ENCODE assay signal across 8 mouse cellular contexts in genomic region chr2:127336885-127337284, GRCm38 (mm10). TPM values are rescaled to one million over a fixed set of nuclear protein-coding genes. Genes with fewer than 3 reads are reported as not detected.
DNase-seq lines count a peak whose midpoint lies in the region; ATAC-seq and TF ChIP-seq lines count a peak whose summit lies in the region.

No protein-coding gene starts in this region.

- H3K4me3 ChIP-seq in heart, embryonic 16.5 days (ENCODE audit: low read length) = peak overlapping the region; percentile 61
- H3K4me3 ChIP-seq in ES-E14 (ENCODE audit: insufficient read depth in 1 of 2, low read depth in 1 of 2, low read length in 2 of 2, poor library complexity in 1 of 2, severe bottlenecking in 1 of 2) = peak overlapping the region; percentile 72 to 77
- peak overlapping the region; percentile 61 for H3K4me3 ChIP-seq in hindbrain, embryonic 10.5 days
- peak overlapping the region; percentile 47; the same call in 1 of the 2 replicates for H3K4me3 ChIP-seq in midbrain, embryonic 11.5 days (ENCODE audit: low read depth, low read length)

- peak overlapping the region; percentile 72 for H3K9ac ChIP-seq in heart, embryonic 16.5 days (ENCODE audit: low read length)
- no peak overlapping the region for H3K9ac ChIP-seq in ES-E14 (ENCODE audit: insufficient read depth, low read depth, low read length, poor library complexity, severe bottlenecking)
- H3K9ac ChIP-seq in midbrain, embryonic 11.5 days (ENCODE audit: low read length) = no peak overlapping the region

- no peaks in the 10 kb centered on the region for H3K36me3 ChIP-seq in heart, embryonic 16.5 days (ENCODE audit: control insufficient read depth, insufficient read depth)
- H3K36me3 ChIP-seq in ES-E14 (ENCODE audit: control insufficient read depth, insufficient read depth, low read length, poor library complexity, severe bottlenecking) = no peaks in the 10 kb centered on the region
- H3K36me3 ChIP-seq in hindbrain, embryonic 10.5 days = no peaks in the 10 kb centered on the region
- no peaks in the 10 kb centered on the region for H3K36me3 ChIP-seq in midbrain, embryonic 11.5 days (ENCODE audit: control insufficient read depth, insufficient read depth, low read length)

- H3K27ac ChIP-seq in heart, embryonic 16.5 days (ENCODE audit: low read length) = peak overlapping the region; percentile 67
- H3K27ac ChIP-seq in ES-E14 (ENCODE audit: insufficient read depth, low read depth, low read length, poor library complexity, severe bottlenecking) = no peak overlapping the region
- peak overlapping the region; percentile 80; the same call in 1 of the 2 replicates for H3K27ac ChIP-seq in hindbrain, embryonic 10.5 days
- no peak overlapping the region for H3K27ac ChIP-seq in midbrain, embryonic 11.5 days (ENCODE audit: low read depth, low read length)

- H3K9me3 ChIP-seq in heart, embryonic 16.5 days (replicated peaks; ENCODE audit: control insufficient read depth, low read length) = no peaks in the 10 kb centered on the region
- no peaks in the 10 kb centered on the region for H3K9me3 ChIP-seq in ES-E14 (ENCODE audit: control insufficient read depth, insufficient read depth, low read depth, low read length)
- H3K9me3 ChIP-seq in hindbrain, embryonic 10.5 days = no peaks in the 10 kb centered on the region
- no peaks in the 10 kb centered on the region for H3K9me3 ChIP-seq in midbrain, embryonic 11.5 days (ENCODE audit: control insufficient read depth, low read length)

- in situ Hi-C loops in ES-E14 (cut with MboI; ENCODE audit: low sequenced_read_pairs in 2 of 2, unreplicated experiment in 2 of 2) = no loop called here

- no peak for ATAC-seq in heart, embryonic 16.5 days (replicated peaks; ENCODE audit: extremely low read depth, insufficient read depth, low FRiP score)
- no peak for ATAC-seq in midbrain, embryonic 11.5 days (ENCODE audit: low FRiP score)

- 36% methylated on average over 5 of the region's 5 CpGs for WGBS in heart, embryonic 16.5 days
- 46% methylated on average over 5 of the region's 5 CpGs for WGBS in hindbrain, embryonic 10.5 days
- WGBS in midbrain, embryonic 11.5 days = 52% methylated on average over 5 of the region's 5 CpGs

- H3K27me3 ChIP-seq in heart, embryonic 16.5 days (ENCODE audit: control insufficient read depth, insufficient read depth, low read length) = peaks cover 16% of the 10 kb centered on the region
- peaks cover 50% of the 10 kb centered on the region for H3K27me3 ChIP-seq in hindbrain, embryonic 10.5 days (ENCODE audit: insufficient read depth, poor library complexity, severe bottlenecking)
- H3K27me3 ChIP-seq in midbrain, embryonic 11.5 days (ENCODE audit: control insufficient read depth, insufficient read depth, low read length) = peaks cover 24% of the 10 kb centered on the region

- DNase-seq in heart, postnatal 4 days = no peak
- no peak for DNase-seq in ES-E14 (ENCODE audit: low read depth, low spot score)
- no peak for DNase-seq in hindbrain, embryonic 10.5 days (ENCODE audit: low spot score)
- DNase-seq in midbrain, embryonic 11.5 days (ENCODE audit: low spot score, missing footprints) = no peak
- DNase-seq in natural killer cell, adult 2 months (ENCODE audit: low spot score in 2 of 2) = no peak
- DNase-seq in adrenal gland, postnatal 4 days (ENCODE audit: low spot score in 2 of 2) = no peak
- no peak for DNase-seq in urinary bladder, adult 2 months (ENCODE audit: low spot score)

- peak overlapping the region; percentile 91 for H3K4me2 ChIP-seq in heart, embryonic 16.5 days (ENCODE audit: low read depth, low read length)
- H3K4me2 ChIP-seq in midbrain, embryonic 11.5 days = peak overlapping the region; percentile 78; the same call in 1 of the 2 replicates

- H3K4me1 ChIP-seq in heart, embryonic 16.5 days (ENCODE audit: control insufficient read depth, insufficient read depth, low read length) = peaks cover 8% of the 10 kb centered on the region
- 0 out of 4 replicates have a peak, but pooled peaks cover 0 to 2% of the 10 kb centered on the region in 2 experiments for H3K4me1 ChIP-seq in ES-E14 (ENCODE audit: control insufficient read depth in 2 of 2, insufficient read depth in 2 of 2, low read length in 2 of 2, poor library complexity in 1 of 2)
- peaks cover 21% of the 10 kb centered on the region for H3K4me1 ChIP-seq in hindbrain, embryonic 10.5 days (replicated peaks)
- peaks cover 5% of the 10 kb centered on the region for H3K4me1 ChIP-seq in midbrain, embryonic 11.5 days (ENCODE audit: control insufficient read depth, insufficient read depth, low read length)

TF ChIP-seq in ES-E14, 5 proteins besides CTCF, POLR2A, EP300 and RAD21:
- TF ChIP-seq HCFC1 (IDR thresholded peaks at IDR 0.05; ENCODE audit: borderline replicate concordance, insufficient read depth, low read length) = no peak
- no peak for TF ChIP-seq ZNF384 (IDR thresholded peaks at IDR 0.05; ENCODE audit: low read depth, low read length)
- TF ChIP-seq CHD2 (IDR thresholded peaks at IDR 0.05; ENCODE audit: low read depth, low read length) = no peak
- TF ChIP-seq ZC3H11A (IDR thresholded peaks at IDR 0.05; ENCODE audit: borderline replicate concordance, low read depth, low read length) = no peak
- no peak for TF ChIP-seq MAFK (IDR thresholded peaks at IDR 0.05; ENCODE audit: insufficient read depth, low read depth, low read length)

RNA-seq across cellular contexts. Expression of gene Dusp2, which starts 0.9 kb away (rescaled TPM):
- polyA plus RNA-seq in heart, embryonic 16.5 days (2015; fragmentation: Nextera tagmentation; extraction: Ambion mirVana) = 10.4 and 18.1 TPM in 2 replicates
- total RNA-seq in heart, postnatal 4 days (2021) = 1 to 10 TPM; 3.3 to 3.7 TPM
- total RNA-seq in ES-E14 (2012; rRNA removed) = 1.1 and 1.8 TPM in 2 replicates
- polyA plus RNA-seq in hindbrain, embryonic 10.5 days (2016; fragmentation: Nextera tagmentation; extraction: Ambion mirVana) = 5.2 and 5.7 TPM in 2 replicates
- 3.4 and 4.4 TPM in 2 replicates for polyA plus RNA-seq in midbrain, embryonic 11.5 days (2014; fragmentation: Nextera tagmentation; extraction: Ambion mirVana)
- 1 to 10 TPM; 2.5 to 2.7 TPM for total RNA-seq in adrenal gland, postnatal 4 days (2021)
- 2.9 and 3.0 TPM in 2 replicates for polyA plus RNA-seq in urinary bladder, adult 2 months (2012; rRNA removed)

RNA-seq across cellular contexts. Expression of gene Astl, which starts 1.6 kb away (rescaled TPM):
- polyA plus RNA-seq in heart, embryonic 16.5 days (2015; fragmentation: Nextera tagmentation; extraction: Ambion mirVana) = not detected in 2 replicates
- total RNA-seq in heart, postnatal 4 days (2021) = not detected
- not detected in 2 replicates for total RNA-seq in ES-E14 (2012; rRNA removed)
- not detected in 2 replicates for polyA plus RNA-seq in hindbrain, embryonic 10.5 days (2016; fragmentation: Nextera tagmentation; extraction: Ambion mirVana)
- polyA plus RNA-seq in midbrain, embryonic 11.5 days (2014; fragmentation: Nextera tagmentation; extraction: Ambion mirVana) = not detected in 2 replicates
- not detected for total RNA-seq in adrenal gland, postnatal 4 days (2021)
- not detected in 2 replicates for polyA plus RNA-seq in urinary bladder, adult 2 months (2012; rRNA removed)

RNA-seq across cellular contexts. Expression of gene Adra2b, which starts 26.1 kb away (rescaled TPM):
- 1.3 and 1.4 TPM in 2 replicates for polyA plus RNA-seq in heart, embryonic 16.5 days (2015; fragmentation: Nextera tagmentation; extraction: Ambion mirVana)
- total RNA-seq in heart, postnatal 4 days (2021) = under 1 TPM; 0.32 to 0.33 TPM
- 0.90 and 1.5 TPM in 2 replicates for total RNA-seq in ES-E14 (2012; rRNA removed)
- 2.3 and 3.0 TPM in 2 replicates for polyA plus RNA-seq in hindbrain, embryonic 10.5 days (2016; fragmentation: Nextera tagmentation; extraction: Ambion mirVana)
- polyA plus RNA-seq in midbrain, embryonic 11.5 days (2014; fragmentation: Nextera tagmentation; extraction: Ambion mirVana) = 2.8 and 2.9 TPM in 2 replicates
- total RNA-seq in adrenal gland, postnatal 4 days (2021) = 1 to 10 TPM; 2.3 to 5.0 TPM
- polyA plus RNA-seq in urinary bladder, adult 2 months (2012; rRNA removed) = 0.03 and 0.09 TPM in 2 replicates

Comparison
In these comparisons a context has a peak if more than half of its experiments do, and no peak if none do; other contexts are left out.
1. H3K27ac ChIP-seq: peak in heart, embryonic 16.5 days (single experiment) and hindbrain, embryonic 10.5 days (single experiment); none in ES-E14 (single experiment) and midbrain, embryonic 11.5 days (single experiment).
2. Peak in every context shown above with its lines, with median percentiles within 50 percentile points of each other: H3K4me3 ChIP-seq.